Mouse (Mus musculus) lung, postnatal 0 days (tissue): ENCODE measurements around the gene Abhd12b.

ENCODE experiments used
- CTCF ChIP-seq: IDR thresholded peaks from 2 replicates; pipeline ENCODE4 v1.5.1; 2016; ENCODE audit warnings: antibody characterized with exemption, mild to moderate bottlenecking
- EP300 ChIP-seq: IDR thresholded peaks from 2 replicates; pipeline ENCODE4 v1.6.1; 2016; ENCODE audit warnings: antibody characterized with exemption, mild to moderate bottlenecking, control low read depth

DNA sequence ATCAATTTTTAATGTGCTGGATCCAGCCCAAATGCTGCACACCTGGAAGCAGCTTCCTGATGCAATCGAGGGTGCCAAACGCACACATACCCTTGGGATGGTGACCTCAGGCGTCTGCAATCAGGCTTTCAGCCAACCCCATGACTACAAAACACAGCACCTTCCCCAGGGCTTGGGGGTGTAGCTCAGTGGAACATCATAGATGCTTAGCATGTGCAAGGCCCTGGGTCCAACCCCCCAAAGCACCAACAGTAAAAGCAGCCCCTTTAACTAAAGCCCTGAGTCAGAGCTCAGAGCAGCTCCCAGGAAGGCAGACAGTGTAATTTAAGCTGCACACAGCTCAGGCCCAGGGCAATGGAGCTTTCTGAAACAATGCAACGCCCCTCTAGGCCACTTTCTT is 49.7 kb upstream of the Abhd12b start:
- TF ChIP-seq CTCF (no peak), EP300 (no peak)
